Mouse (Mus musculus): ENCODE measurements around the gene Slc38a4.

DNA sequence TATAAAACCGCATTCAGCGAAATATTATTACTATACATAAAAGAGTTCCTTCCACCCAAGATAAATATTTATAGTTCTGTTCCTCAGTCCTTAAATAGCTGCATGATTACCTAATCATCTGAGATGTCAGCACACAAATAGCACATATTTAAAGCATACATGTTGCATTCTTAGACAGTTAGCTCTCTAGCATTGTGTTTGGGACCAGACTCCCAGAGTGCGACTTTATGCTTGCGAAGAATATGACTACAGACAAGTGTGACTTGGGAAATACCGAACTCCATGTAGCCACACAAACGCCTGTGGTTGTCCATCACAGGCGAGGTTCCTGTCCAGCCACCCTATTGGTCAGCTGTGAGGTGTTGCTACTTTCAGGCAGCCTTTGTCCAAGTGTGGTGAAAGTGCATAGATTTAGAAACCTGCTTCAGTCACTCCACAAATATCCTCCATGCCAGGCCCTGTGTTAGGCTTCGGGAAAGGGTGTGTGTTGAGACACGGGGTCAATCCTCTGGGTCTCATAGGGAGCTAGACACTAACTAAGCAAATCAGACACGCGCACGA is 40.6 kb downstream of the Slc38a4 start:
- TF ChIP-seq POLR2A (IDR thresholded peaks at IDR 0.05; ENCODE audit: control insufficient read depth, low read depth, low read length): no peak
- no peak for TF ChIP-seq CTCF (IDR thresholded peaks at IDR 0.05; ENCODE audit: control insufficient read depth, insufficient read depth, insufficient replicate concordance, low read depth, low read length)
